Mouse (Mus musculus) brain, embryonic 18.5 days (tissue): ENCODE measurements at regions not wholly inside any gene's neighbourhood (a gene's known extent, or its start where the extent isn't known, plus 50 kb on each side); places are given as distances from the start of the nearest gene placed in this dataset.

Source experiments
- DNase-seq: peaks from one replicate; pipeline ENCODE4 v3.0.0-alpha.2; 2012; ENCODE audit warnings: low read depth, low spot score

- no peak for DNase-seq
Measured at GRCm38 (mm10) chr12:71622761-71623160, 208.1 kb upstream of the Daam1 start.

DNA sequence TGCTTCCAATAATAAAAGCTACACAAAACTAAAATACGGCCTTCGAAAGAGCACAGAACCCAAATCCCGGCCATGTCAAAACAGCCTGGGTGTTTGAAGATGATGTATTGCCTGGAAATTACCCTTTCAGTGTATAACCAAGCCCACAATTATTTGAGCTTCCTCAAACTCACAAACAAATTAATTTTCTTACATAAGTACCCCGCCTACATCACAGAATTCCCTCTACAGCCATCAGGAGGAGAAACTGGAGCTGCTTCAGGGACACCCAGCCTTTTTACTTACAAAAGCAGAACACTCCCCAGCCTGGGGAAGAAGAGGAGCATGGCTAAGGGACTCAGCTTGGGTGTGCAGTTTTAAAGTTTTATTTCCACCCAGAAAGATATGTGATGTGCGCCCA is 207.6 kb upstream of the Daam1 start:
- no peak for DNase-seq

- peak; percentile 37 for DNase-seq
Measured at GRCm38 (mm10) chr12:71624076-71624475, 206.8 kb upstream of the Daam1 start.

DNA sequence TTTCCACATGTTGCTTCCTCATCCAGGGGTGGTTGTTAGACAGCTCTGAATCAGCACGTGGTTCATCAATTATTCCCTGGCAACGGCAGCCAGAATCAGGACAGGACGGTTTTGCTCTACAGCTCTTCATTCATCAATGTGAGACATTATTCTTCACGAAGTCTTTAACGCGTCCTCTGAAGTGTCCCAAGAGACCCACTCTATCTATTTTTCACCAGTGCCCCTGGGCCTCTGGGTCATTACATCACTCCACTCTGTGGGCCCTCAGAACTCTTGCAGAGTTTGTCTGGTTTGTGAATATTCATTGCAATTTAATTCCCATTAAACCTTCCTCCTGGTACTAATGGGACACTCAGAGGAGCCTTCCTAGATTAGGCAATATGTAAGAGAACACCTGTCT is 206.2 kb upstream of the Daam1 start:
- no peak for DNase-seq

DNA sequence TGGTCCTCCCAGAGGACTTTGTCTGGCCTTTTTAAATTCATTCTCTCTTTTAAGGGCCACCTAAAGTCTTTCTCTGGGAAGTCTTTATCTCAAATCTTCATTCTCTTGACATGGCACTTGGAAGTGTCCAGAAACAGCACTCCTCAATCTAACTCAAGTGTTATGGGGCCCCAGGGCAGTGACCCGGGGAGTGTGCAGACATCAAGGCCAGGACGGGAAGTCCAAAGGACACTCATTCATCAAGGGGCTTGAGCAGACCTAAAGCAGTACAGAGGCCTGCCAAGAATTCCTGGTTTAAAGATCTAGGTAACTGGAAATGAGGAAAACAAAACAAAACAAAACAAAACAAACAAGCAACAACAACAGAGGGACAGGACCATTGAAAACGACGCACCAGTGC is 205.8 kb upstream of the Daam1 start:
- DNase-seq, result no peak

DNA sequence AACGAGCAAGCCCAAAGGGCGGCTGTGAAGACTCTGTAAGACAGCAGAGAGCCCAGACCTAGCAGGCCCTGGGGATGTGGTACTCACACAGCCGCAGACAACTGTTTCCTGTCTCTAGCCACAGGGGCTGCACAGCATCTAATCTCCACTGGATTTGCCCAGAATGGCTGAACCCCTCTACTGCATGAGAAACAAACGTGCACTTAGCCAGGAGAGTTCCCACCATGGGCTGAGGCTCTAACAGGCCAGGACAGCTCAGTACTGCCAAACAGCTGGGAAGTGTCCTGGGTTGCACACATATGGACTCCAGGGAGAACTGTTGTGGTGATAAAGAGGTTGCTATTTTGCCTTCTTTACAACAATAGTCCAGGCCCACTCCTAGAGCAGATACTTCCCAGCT is 204.1 kb upstream of the Daam1 start:
- no peak for DNase-seq

- no peak for DNase-seq
Measured at GRCm38 (mm10) chr12:71627421-71628339, 203.2 kb upstream of the Daam1 start.

DNA sequence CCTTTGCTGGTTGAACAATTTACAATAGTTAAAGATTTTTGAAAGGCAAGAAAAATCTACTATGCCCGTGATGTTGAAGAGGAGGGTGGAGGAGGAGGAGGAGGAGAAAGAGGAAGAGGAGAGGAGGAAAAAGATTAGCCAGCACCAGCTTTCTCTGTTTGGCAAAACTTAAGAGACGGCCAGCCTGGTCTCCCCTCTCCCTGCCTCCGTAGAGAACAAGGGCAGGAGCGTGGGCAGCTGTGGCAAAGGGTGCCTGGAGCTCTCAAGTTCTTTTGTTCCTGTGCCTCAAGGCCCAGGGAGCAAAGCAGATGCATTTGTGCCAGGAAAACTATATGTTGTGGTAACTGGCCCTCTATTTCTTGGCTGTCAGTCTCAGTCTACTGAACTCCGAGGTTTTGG is 202.5 kb upstream of the Daam1 start:
- DNase-seq, result no peak

GRCm38 (mm10) chr12:71628796-71629195 is 202.1 kb upstream of the Daam1 start:
- DNase-seq, result no peak

DNA sequence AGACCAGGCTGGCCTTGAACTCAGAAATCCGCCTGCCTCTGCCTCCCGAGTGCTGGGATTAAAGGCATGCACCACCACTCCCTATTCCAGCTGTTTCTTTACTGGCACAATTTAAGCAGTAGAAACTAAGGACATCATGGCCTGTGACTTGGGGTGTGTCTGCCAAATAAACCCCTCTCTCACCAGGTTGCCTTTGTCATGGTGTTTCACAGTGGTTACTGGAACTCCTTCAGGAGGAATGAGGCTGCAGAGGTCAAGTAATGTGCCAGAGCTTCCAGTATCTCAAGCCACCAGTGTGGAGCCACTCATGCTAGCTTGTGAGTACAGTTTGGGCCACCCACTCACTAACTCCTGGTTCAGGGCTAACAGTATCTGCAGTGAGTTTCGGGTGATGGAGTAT is 200.5 kb upstream of the Daam1 start:
- no peak for DNase-seq

- DNase-seq, result no peak
Measured at GRCm38 (mm10) chr12:71636300-71636699, 194.6 kb upstream of the Daam1 start.

GRCm38 (mm10) chr12:71637248-71637647 is 193.6 kb upstream of the Daam1 start:
- no peak for DNase-seq

DNA sequence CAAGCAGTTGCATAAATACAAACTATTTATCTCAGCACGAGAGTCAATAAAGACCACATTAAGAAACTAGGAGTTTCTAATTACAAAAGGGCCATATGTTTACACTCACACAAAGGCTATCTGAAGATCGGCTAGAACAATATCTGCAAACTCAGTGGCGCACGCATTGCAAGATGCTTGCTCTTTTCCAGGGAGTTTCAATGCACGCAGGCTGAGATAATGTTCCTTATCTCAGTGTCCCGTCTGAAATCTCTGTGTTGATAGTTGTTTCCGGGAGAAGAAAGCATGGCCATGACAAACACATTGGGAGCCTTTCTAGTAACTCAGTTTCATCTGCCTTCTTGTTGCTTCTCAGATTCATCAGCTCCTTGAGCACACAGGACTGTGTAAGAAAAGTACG is 192.6 kb upstream of the Daam1 start:
- DNase-seq, result no peak

DNA sequence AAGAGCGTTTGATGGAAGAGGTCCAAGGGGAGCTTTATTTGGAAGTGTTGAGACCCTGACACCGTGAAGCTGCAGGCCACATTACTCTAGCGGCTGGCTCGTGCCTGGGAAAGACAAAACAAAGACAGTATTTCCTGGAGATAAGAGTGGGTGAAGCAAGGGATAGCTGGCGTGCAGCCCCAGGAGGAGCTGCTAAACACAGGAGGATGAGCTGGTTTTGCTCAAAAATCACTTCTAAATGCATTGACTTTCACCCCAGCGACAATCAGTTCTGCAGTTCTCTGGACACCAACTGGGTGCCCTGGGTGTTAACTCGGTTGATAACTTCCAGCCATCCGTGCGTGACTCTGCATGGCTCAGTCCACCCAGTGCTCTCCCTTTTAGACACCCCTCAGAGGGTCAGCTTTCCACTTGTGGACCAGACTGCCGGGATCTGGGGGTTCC is 190.8 kb upstream of the Daam1 start:
- no peak for DNase-seq

GRCm38 (mm10) chr12:71641486-71641885 is 189.4 kb upstream of the Daam1 start:
- no peak for DNase-seq

DNA sequence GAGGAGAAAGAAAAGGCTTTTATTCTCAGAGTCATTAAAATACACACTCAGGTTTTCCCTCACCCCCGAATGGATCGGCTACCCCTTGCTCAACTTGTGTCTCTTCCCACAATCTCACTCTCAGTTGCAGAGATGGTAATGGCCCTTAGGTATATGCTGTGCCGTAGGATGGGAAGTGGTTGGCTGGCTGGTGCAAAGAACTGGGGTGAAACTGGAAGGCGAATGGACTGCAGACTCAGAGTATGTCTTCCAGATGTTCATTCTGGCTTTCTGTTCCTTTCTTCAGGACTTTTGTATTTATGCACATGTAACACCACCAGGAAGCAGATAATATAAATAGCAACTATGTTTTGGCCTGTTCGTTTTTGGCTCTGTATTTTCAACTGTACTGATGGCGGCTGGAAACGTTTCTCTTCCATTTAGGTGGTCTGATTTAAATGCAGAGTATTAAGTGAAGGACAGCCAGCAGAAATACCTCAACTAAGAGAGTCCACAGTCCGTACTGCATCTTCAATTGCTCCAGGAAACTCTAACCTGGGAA is 188.0 kb upstream of the Daam1 start:
- no peak for DNase-seq

DNA sequence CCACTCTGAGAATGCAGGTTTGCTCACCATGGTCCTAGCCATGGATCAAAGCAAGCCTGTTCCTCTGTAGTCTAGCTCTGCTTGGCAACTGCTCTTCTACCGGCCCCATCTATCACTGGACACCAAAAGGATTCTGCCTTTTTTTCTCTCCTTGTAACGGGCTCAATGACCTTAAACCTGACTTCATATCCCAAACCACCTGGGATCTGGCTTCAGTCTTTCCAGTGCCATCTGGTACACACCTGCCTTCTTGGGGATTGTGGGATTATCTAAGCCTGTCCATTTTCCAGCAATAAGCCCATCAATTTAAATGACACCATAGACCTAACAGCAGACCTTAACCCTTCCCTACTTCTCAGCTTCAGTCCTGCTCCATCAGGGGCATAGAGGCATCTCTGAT is 179.6 kb upstream of the Daam1 start:
- no peak for DNase-seq

DNA sequence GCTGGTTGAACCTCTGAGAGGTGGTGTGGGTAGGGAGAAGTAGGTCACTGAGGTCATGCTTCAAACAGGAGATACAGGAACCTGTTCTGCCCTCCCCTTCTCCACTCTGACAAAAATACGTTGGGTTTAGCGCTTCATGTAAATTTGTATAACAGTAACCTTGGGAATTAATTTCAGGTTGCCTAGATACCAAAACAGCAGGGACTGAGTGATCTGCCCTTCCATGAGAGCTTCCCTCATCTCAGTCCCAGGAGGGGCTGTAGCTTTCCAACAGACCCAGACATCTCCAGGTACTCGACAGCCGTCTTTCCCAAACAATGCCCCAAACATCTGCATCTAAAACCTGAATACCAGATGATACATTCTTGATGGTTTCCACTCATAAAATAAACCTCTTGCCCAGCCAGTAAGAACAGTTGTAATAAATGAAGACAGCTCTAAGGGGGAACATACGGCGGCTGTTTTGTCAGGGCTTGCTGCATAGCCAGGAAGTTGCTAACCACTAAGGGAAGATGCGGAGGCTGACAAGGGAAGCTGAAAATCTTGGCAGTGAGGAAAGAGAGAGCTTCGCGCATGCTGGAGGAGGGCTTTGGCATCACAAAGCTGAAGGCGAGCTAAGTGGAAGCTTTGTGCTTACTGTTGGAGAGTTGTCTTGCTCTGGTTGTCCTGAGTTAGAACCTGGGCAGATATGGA is 137.4 kb upstream of the Daam1 start:
- DNase-seq, result no peak

- DNase-seq, result no peak
Measured at GRCm38 (mm10) chr12:71701753-71702152, 129.1 kb upstream of the Daam1 start.

GRCm38 (mm10) chr12:71702181-71702580 is 128.7 kb upstream of the Daam1 start:
- DNase-seq, result no peak

DNA sequence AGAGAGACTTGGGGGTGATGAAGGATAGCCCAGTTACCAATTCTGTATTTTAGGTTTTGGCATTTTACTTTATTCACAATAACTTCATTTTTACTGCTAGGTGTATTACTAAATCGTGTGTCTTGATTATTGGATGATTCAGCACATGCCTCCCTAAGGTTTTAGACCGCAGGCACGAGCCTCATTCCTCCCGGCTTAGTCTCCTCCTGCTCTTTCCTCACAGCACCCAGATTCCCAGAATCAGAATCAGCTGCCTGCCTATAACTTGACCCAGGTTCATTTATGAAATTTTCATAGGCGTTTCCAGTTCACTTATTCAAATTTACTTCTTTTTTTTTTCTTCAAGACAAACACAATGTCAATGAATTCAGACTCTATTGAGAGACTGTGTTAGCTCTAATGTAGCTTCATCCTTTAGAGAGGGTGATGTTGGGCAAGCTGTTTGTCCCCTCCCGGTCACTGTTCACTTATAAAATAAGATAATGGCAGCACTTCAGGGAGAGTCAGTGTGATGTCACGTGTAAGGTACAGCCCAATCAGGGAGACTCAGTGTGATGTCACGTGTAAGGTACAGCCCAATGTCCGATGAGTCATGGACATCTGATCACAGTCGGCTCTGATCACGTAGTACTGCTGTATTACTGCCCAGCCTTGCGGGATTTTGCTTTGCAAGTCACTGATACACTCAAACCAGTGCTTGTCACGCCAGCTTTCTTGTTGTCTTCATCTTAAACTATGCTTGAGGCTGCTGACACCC is 127.6 kb upstream of the Daam1 start:
- no peak for DNase-seq

GRCm38 (mm10) chr12:71704431-71704830 is 126.4 kb upstream of the Daam1 start:
- DNase-seq, result no peak
